Mouse (Mus musculus) frontal cortex, adult 2 months (tissue): ENCODE results near the gene Abr. TPM values are rescaled to one million over a fixed set of nuclear protein-coding genes. Genes with fewer than 3 reads are reported as not detected.

ENCODE experiments used
- DNase-seq, 2 experiments: peaks; one replicate each; pipeline ENCODE4 v3.0.0; 2022; ENCODE audit warnings: low spot score in 1 of 2; ENCODE audit errors: extremely low spot score in 1 of 2
- polyA plus RNA-seq: library from polyadenylated mRNA; depleted of rRNA; stranded (reverse); fragments of >200 nt; gene quantifications from 2 replicates; pipeline ENCODE4 v1.2.3, GENCODE M21; 2012

The Abr gene
- polyA plus RNA-seq, 1 experiment: 312 TPM

DNA sequence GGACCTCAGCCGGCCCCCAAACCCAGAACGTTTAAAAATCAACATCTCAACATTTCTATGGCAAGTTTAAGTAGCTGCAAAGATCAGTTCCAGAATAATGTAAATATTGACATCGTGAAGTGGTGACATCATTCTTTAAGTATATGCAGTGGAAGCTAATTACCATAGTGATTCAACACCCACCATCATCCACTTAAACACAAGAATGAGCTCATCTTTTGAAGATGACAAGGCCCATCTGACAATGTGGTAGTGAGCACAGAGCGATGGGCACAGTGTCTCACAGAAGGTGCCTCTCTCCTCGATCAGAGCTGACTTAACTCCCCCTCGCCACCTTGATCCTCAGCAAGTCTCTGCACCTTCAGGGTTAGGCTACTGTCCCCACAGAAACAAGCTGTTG, 196.4 kb downstream of the Abr start:
- no peak for DNase-seq

DNA sequence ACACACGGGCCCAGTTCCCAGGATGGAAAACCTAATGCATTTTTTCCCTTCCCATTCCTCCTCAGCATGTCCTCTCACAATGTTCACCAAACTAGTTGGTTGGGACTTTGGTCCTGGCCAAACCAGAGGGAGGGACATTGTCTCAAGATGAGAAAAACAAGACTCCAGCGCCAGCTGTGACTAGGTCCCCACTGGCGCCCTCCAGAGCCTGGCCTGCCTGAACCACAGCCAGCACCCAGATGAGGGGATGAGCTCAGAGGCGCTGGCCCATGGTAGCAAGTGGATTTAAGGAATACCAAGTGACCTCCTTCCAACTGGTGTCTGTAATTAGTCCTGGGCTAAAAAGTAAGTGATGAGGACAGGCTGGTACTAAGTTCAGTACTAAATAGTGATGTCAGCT, 201.2 kb downstream of the Abr start:
- DNase-seq: no peak

DNA sequence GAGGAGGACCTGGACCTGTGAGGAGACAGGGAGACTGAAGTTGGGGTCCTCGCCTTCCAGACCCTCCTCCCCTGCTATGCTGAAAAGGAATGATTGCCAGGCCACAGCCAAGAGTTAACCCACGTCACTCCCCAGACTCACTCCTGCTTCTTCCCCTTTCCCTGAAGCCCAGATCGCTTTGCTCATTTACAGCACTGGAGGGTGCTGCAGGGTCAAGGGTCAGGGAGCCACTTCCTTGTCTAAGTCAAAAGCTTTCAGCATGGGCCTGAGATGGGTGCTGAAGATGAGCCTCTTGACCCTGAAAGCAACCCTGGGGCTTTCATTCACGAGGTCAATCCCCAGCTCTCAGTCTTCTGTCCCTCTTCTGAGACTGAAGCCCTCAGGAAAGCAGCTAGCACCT, 202.9 kb downstream of the Abr start:
- DNase-seq: no peak

DNA sequence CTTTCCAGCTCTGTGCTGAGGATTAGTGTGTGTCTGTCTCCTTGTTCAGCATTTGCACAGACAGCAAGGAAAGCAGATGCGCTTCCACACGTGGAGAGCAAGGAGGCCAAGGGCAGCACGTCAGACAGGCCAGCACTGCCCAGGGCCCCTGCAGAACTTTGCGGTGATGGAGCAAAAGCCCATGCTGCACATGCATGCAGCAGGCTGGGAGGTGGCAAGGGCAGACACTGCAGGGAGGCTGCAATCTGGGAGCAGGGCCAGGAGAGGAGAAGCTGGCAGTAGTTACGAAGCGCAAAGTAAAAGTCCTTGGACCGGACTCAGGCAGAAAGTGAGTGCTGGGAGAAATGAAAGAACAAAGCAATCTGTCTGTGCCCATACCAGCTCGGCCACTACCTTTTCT, 203.7 kb downstream of the Abr start:
- peak in 1 of 2 experiments; percentile 68 for DNase-seq

DNA sequence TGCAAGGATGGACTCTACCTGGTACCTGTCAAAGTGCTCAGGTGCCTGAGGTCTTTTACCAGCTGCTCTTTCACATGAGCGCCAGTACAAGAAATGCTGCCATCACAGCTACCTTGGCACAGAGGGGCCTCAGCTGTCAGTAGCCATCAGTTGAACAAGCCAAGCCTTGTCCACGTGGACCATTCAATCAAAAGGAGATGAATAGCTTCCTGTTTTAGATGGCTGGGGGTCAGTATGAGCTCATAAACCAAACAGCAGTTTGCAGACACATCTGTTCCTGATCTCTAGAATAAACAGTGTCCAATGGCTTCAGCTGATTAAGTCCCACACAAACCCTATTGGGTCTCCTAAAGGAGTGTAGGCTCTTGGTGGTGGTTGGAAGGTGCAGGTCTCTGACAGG, 206.1 kb downstream of the Abr start:
- no peak for DNase-seq

DNA sequence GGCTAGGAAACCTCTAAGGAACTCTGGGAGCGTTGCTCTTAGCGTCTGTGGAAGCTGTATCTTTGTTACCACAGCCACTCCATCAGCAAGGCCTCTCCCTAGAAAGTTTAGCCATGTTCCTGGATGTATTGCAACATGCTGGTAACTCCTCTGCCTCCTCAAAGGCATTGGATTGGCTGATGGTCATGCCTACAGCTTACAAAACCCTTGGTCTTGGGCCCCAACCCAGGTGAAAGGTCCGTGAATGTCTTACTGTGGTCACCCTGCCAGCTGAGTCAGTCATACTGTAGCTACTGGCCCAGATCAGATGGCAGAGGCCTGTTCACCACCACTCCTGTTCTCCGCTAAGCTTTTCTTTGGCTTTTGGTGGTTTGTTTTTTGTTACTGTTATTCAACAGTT, 207.1 kb downstream of the Abr start:
- DNase-seq: no peak

DNA sequence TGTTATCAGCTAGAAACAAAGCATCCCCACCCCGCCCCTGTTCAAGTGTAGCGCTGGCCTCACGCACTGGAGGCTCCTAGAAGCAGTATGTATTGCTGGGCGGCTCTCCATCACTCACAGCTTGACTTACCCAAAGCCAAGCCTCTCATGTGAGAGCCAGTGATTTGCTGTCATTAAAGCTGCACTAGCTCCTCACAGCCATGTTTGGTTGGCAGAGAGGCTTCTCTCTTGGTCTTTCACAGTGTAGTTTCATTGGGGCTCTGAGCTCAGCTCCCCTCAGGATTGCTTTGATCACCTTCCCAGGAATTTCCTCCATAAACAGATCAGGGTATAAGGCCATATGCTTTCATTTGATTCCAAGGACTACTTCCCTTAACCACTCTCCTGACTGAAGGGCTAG, 208.9 kb downstream of the Abr start:
- DNase-seq: peak in 1 of 2 experiments; percentile 3

DNA sequence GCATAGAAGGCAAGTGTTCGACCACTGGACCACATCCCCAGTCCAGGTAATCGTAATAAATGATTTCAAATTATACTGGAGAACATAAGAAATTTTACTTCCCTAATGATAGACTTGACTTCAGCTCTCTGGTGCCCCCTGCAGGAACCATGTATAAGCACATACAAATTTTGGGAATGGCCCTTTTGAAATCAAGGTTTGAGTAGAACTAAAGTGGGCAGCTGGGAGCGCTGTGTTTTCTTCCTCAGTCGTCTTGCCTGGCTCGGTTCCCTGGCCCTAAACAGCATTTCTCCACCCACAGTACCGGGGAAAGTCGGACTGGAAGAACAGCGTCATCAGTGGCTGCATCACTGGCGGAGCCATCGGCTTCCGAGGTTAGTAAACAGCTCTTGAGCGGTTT, 211.3 kb downstream of the Abr start:
- peak in 1 of 2 experiments; percentile 84 for DNase-seq

DNA sequence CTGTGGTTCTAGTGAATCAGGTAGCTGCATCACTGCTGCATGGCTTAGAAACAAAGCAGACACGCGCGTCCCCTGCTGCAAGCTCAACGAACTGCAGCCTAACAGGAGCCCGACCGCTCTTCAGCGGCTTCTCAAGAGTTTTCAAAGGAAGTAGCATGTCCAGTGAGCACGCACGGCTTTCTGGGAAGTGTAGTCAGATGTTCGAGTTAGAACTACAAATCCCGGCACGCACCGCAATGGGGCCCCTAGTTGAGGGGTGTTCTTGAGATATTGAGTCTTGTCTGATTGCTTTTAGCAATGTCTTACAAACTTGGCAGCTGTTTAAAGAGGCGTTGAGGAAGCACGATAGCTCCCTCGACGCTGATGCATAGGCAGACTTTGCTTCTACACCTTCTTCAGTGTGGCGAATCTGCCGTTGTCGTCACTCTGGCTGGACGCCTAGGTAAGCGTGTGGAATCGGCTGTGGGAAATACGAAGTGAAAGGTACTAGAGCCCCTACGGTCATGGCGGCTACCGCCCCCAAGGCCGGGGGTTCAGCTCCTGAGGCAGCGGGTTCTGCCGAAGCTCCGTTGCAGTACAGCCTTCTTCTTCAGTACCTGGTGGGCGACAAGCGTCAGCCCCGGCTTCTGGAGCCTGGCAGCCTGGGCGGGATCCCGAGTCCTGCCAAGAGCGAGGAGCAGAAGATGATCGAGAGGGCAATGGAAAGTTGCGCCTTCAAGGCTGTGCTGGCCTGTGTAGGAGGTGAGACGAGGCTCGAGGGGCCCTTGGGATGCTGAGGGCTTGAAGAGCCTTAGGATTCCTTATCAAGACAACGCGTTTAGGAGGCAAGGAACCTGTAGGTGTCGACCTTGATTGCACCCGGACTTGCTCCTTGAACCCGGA, 215.2 kb downstream of the Abr start, which contains the start of gene Timm22:
TSS of gene Timm22 (plus strand) at position 251 of the 882 bp plus-strand sequence.
- DNase-seq: peak; percentile 97 to 100

DNA sequence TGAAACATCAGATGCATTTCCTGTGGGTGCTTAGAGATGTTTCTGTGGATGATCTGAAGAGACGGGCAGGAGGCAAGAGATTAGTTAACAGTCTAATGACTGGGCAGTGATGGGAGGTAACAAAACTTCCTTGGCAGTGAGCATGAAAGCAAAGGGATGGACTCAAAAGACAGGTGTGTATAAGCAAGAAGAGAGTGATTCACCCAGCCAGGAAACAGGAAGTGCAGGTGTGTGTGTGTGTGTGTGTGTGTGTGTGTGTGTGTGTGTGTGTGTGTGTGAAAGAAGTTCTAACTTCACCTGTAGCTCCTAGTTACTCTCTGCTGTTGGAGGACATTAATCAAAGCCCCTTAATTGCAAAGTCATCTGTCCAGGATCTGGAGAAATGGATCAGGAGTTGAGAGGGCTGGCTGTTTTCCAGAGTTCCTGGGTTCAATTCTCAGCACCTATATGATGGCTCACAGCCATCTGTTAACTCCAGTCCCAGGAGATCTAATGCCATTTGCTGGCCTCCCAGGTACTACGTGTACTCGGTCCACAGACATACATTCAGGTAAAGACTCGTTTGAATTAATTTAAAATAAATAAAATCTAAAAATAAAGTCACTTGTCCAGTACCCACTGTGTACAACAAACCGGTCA, 216.4 kb downstream of the Abr start:
- DNase-seq: no peak

DNA sequence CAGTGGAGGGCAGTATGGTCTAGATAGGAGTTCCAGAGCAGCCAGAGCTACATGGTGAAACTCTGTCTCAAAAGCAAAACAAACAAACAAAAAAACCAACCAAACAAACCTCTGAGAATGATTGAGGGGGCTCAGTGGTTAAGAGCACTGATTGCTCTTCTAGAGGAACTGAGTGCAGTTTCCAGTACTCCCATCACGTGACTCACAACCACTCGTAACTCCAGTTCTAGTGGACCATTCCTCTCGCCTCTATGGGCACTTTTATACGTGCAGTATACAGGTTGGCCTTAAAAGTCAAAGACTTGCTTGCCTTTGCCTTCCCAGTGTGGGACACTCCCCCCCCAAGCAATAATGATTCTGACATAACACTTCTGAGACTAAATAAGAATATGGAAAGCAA, 217.0 kb downstream of the Abr start:
- no peak for DNase-seq

DNA sequence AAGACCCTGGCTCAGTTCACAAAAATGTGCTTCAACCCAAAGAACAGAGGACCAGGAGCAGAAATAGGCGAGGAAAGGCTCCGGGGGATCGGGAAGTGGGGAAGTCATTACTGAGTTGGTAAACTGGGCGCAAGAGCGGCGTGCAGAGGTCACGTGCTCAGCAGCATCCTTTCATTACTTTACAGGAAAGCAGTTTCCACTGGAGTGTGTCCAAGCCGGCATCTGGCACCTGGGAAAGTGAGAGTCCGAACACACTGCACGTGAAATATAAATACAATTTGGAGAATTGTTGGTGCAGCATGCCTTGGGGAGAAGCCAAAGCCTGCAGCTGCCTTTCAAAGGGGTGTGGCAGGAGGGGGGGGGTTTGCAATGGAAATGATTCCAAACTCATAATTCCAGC, 220.7 kb downstream of the Abr start:
- no peak for DNase-seq

DNA sequence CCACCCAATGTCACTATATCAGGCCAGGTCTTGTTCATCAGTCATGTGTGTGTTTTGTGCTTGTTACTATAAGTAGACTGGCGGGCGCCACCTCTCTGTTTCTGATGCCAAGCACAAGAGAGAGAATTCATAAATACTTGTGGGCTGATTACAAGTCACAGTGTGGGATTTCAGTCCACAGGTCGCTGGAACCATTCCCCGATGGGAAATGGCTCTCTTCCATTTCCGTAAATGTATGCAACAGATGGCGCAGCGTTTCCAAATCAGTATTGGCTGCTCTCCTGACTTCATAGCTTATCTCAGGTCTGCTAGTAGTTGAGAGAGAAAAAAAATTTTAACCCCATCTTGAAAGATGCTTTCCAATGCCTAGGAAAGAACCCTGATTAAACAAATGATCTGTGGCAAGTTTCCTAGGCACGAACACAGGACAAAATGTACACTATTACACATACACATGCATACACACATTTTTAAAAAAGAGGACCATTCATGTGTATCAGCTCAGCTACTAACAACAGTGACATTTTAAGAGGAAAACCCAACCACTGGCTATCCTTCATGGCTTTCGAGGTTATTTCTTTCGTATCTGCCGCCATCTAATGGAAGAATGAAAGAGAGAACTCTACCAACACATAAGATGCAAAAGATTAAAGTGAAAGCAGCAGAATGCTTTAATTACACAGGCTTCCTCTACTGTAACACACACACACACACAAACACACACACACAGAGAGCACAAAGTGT, 222.4 kb downstream of the Abr start:
- DNase-seq: peak in 1 of 2 experiments; percentile 76

DNA sequence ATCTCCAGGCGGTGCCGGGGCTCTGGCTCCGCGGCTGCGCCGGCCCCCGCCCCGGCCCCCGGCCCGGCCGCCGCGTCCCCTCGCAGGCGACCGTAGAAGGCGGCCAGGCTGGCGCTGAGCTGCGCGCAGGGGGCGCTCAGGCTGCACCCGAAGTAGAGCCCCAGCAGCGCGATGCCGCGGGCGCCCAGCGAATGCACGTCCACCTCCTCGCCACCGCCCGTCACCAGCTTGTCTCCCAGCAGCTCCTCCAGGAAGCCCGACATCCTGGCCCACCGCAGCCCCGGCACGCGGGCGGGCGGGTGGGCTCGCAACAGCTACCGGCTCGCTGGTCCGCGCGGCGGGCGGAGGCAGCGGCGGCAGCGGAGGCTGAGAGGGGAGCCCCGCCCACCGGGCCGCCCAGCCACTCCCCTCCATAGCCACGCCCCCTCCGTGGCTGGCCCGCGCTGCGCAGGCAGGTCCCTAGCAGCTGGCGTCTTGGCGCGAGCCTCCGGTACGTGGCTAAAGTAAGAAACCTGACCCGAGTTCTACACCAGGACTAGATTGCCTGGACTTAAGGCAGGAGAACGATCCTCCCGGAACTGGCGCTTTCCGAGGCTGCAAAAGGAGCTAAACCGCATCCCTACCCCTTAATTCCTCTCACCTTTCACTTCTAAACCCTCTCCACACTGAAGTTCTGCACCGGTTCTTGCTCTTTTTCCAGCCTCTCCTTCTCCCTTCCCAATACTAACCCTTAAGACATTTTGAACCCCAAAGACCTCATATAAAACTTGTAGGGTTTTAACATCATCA, 223.1 kb downstream of the Abr start, which contains the start of gene Nxn:
TSS of gene Nxn (minus strand) at position 343 of the 789 bp plus-strand sequence.
- peak in 1 of 2 experiments; percentile 78 for DNase-seq

DNA sequence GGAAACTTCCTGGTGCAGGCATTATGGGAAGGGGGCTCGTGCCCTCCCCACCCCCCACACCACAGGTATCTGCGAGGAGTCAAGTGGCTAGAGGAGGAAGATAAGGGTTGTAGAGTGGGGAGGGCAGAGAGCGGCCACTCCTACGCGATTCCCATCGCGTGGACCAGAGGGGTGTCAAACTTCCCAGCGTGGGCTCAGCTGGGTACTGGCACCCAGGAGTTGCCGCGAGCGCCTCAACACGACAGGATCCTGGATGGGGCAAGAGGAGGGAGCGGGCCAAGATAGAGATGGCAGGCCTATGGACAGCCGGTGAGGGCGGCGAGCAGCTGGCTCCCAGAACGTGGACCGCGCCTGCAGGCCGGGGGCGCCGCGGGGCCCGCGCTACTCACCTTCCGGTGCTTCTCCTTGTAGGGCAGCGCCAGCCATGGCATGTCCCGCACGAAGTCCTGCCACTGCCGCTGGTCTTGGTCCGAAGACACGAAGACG, 223.8 kb downstream of the Abr start:
- no peak for DNase-seq

DNA sequence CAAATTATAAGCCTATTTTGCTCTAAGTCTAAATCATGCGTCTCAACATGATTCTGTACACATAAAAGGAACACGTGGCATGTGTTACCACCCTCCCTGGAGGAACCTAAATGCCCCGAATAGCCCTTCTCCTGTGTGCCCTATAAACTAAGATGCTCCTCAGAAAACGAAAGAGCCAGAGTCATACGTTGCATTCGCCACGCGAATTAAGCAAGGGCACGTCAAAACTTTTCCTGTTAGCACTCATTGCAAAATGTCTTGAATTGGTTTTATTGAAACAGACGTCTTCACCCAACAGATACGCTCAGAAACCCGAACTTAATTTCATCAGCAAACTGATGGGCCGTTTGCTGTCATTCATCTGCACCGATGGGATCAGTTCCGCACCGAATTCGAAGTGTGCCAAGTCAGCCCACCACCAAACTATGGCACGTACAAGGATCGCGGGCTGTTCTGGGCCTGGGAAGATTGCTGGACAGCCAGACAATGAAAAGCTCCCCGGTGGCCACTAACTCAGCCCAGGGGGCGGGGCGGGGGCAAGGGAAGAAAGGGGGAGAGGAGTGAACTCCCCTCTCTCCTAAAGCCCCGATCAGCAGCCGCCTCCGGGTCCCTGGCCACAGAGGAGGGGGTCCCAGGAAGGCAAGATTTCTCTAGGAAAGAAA, 224.3 kb downstream of the Abr start:
- DNase-seq: no peak

DNA sequence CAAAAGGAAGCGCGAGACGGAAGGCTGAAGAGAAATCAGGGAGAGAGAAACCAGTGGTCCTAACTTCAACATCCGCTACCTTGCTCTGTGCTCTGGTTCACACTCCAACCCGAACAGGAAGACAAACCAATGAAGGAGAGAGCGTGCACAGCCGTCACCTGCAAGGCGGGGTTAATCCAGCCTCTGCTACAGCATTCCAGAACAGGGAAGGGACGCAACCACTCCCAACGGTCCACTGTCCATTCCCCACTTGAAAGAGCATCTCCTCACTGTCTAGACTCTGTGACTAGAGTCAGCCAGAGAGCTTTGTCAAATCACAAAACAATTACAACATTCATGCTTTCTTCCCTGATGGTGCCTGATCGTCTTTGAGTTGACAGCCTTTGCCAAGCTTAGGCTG, 229.1 kb downstream of the Abr start:
- no peak for DNase-seq

DNA sequence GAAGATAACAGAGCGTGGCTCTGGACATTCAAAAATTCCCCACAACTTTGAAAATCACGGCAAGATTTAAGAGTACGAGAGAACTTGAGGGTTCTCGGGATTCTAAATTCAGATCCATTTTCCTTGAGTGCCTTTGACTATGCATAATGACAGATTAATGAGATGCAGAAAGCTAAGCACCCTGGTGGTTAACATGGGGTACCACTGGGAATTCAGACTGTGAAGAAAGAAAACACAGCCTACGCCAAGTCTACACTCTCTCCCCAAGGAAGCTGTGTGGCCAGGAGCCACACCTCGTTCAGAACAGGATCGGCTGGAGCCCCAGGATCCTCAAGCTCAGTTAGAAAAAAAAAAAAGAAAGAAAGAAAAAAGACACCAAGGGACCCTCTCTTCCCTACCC, 229.6 kb downstream of the Abr start:
- no peak for DNase-seq

DNA sequence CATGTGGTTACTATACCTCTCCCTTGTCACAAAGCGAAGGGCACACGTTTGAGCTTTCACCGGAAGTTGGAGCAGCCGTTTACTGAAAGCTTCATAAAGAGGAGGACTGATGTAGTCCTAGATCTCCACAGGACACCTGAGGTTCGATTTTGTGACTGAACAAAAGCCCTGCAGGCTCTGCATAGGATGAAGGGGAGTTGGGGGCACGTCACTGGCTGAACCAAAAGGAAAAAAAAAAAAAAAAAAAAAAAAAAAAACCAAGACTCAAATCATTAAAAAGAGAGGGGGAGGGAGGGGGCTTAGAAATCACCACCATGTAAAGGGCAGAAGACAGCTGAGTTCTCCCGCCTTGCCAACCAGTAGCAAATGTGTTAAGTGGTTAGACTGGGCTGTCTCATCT, 233.4 kb downstream of the Abr start:
- no peak for DNase-seq

DNA sequence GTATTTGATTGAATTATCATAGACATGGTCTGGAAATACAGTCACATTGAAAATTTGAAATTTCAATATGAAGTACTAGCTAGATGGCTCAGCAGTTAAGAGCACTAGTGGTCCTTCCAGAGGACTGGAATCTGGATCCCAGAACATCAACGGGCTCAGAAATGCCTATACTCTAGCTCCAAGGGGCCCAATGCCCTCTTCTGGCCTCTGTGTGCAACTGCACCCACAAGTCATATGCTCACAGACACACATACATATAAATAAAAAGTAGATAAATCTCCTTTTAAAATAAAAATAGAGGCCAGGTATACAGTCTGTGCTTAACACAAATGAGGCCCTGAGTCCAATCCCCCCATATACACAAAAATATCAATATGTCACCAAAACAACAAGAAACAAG, 235.0 kb downstream of the Abr start:
- DNase-seq: no peak
